Mouse (Mus musculus) kidney, postnatal 36 days (tissue): ENCODE results near the gene Gm20792.
"Not testable (repeated sequence)": the region's sequence is repeated elsewhere in the genome, so short reads cannot be mapped to it uniquely, and the experiment has no call there.

Experiments used
- DNase-seq, 2 experiments: peaks; one replicate each; pipeline ENCODE4 v3.0.0; 2021 to 2022; ENCODE audit warnings: mixed read lengths in 2 of 2

Gene Gm20792

DNA sequence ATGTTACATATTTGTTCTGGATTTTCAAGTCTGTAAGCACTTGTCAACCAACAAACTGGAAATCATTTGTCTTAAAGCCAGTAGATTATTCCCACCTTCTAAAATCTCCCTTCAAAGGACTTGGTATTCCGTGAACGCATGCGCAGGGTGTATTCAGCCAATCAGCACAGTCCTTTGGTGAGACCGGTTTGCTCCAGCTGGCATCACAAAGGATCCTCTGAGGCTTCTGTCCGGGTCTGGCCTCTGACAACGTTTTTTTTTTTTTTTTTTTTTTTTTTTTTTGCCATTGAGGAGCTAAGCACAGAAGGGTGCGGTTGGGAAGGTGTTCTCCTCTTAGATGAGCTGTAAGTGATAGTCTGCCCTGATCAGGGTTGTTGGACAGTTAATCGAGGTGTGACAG is at the start of gene Gm20792:
Gene Gm20792 (plus strand): TSS at position 301 of the 400 bp plus-strand sequence.
- DNase-seq: not testable (repeated sequence)
